8 mouse cellular contexts compared by ENCODE assay signal in genomic region chr5:118478120-118478768, GRCm38 (mm10).
DNase-seq lines count a peak whose midpoint lies in the region; ATAC-seq and TF ChIP-seq lines count a peak whose summit lies in the region.

No protein-coding gene starts in this region.

- no peaks in the 10 kb centered on the region for H3K9me3 ChIP-seq in hindbrain, embryonic 16.5 days (ENCODE audit: control insufficient read depth, low read length)
- no peaks in the 10 kb centered on the region for H3K9me3 ChIP-seq in midbrain, embryonic 10.5 days (replicated peaks)

- H3K4me1 ChIP-seq in hindbrain, embryonic 16.5 days (ENCODE audit: control insufficient read depth, insufficient read depth, low read depth, low read length), result peaks cover 3% of the 10 kb centered on the region; the same call in 1 of the 2 replicates
- peaks cover 32% of the 10 kb centered on the region for H3K4me1 ChIP-seq in midbrain, embryonic 10.5 days
- H3K4me1 ChIP-seq in spleen, adult 2 months (ENCODE audit: control insufficient read depth, insufficient read depth, insufficient read length), result peaks cover 31% of the 10 kb centered on the region; the same call in 1 of the 2 replicates

- TF ChIP-seq CTCF in spleen, adult 2 months (IDR thresholded peaks at IDR 0.05; ENCODE audit: extremely low read depth, insufficient read depth, insufficient read length, insufficient replicate concordance), result no peak

- no peaks in the 10 kb centered on the region for H3K36me3 ChIP-seq in hindbrain, embryonic 16.5 days (ENCODE audit: control insufficient read depth, insufficient read depth, low read length)
- no peaks in the 10 kb centered on the region for H3K36me3 ChIP-seq in midbrain, embryonic 10.5 days
- H3K36me3 ChIP-seq in spleen, adult 2 months (ENCODE audit: control insufficient read depth, insufficient read depth, low read length), result no peaks in the 10 kb centered on the region

- no peaks in the 10 kb centered on the region for H3K27me3 ChIP-seq in hindbrain, embryonic 16.5 days (replicated peaks; ENCODE audit: control insufficient read depth, insufficient read depth, low read length)
- H3K27me3 ChIP-seq in midbrain, embryonic 10.5 days (ENCODE audit: low read depth, poor library complexity, severe bottlenecking), result peaks cover 22% of the 10 kb centered on the region
- H3K27me3 ChIP-seq in spleen, adult 2 months (ENCODE audit: control insufficient read depth, insufficient read depth, low read length), result no peaks in the 10 kb centered on the region

- TF ChIP-seq POLR2A in spleen, adult 2 months (IDR thresholded peaks at IDR 0.05; ENCODE audit: low read depth, low read length), result no peak

- intact Hi-C loops in left cerebral cortex, postnatal 36 days (cut with DNase I), result no loop called here

- peak overlapping the region; percentile 23 for H3K4me3 ChIP-seq in hindbrain, embryonic 16.5 days (ENCODE audit: low read length)
- H3K4me3 ChIP-seq in midbrain, embryonic 10.5 days, result peak overlapping the region; percentile 58
- H3K4me3 ChIP-seq in spleen, adult 2 months (ENCODE audit: extremely low read depth, insufficient read depth, insufficient read length), result peak overlapping the region; percentile 4; the same call in 1 of the 2 replicates

- no peak for DNase-seq in frontal cortex, postnatal 25 days (ENCODE audit: low spot score in 2 of 2)
- DNase-seq in c-Kit-positive CD71-positive TER-119-positive erythroid progenitor cells, embryonic 14.5 days (ENCODE audit: low spot score), result peak; percentile 86
- DNase-seq in gastrocnemius, adult 8-10 months (ENCODE audit: low spot score in 2 of 2), result peak; percentile 37 to 64
- DNase-seq in left cerebral cortex, postnatal 36 days (ENCODE audit: low spot score in 2 of 2), result peak; percentile 8 to 16
- peak; percentile 81 for DNase-seq in midbrain, embryonic 10.5 days (ENCODE audit: low spot score)
- DNase-seq in spleen, adult 2 months (ENCODE audit: low read depth in 1 of 2, low spot score in 2 of 2), result peak; percentile 78 to 92

- peak overlapping the region; percentile 74 for H3K4me2 ChIP-seq in hindbrain, embryonic 16.5 days (ENCODE audit: low read length)

- ATAC-seq in frontal cortex, adult (ENCODE audit: low TSS enrichment), result peak; percentile 78
- peak; percentile 91 for ATAC-seq in hindbrain, embryonic 16.5 days

- 0 out of 2 replicates have a peak overlapping the region, but pooled peaks have one; percentile 14 for H3K9ac ChIP-seq in hindbrain, embryonic 16.5 days (ENCODE audit: low read depth, low read length)

- H3K27ac ChIP-seq in hindbrain, embryonic 16.5 days (ENCODE audit: low read depth, low read length), result no peak overlapping the region
- peak overlapping the region; percentile 87 for H3K27ac ChIP-seq in midbrain, embryonic 10.5 days (replicated peaks)
- peak overlapping the region; percentile 79 for H3K27ac ChIP-seq in spleen, adult 2 months (ENCODE audit: insufficient read depth, low read length)

- 4% methylated on average over 15 of the region's 15 CpGs for WGBS in hindbrain, embryonic 16.5 days
- WGBS in midbrain, embryonic 10.5 days, result 7% methylated on average over 15 of the region's 15 CpGs
- WGBS in spleen, adult 2 months, result 6% methylated on average over 15 of the region's 15 CpGs

Comparison
In these comparisons a context has a peak if more than half of its experiments do, and no peak if none do; other contexts are left out.
1. DNase-seq: peak in c-Kit-positive CD71-positive TER-119-positive erythroid progenitor cells, embryonic 14.5 days (single experiment), gastrocnemius, adult 8-10 months (2 of 2), left cerebral cortex, postnatal 36 days (2 of 2), midbrain, embryonic 10.5 days (single experiment) and spleen, adult 2 months (2 of 2); none in frontal cortex, postnatal 25 days (0 of 2).
2. H3K4me3 ChIP-seq: peak in every context shown above with its lines; median percentile 58 in midbrain, embryonic 10.5 days; 23 in hindbrain, embryonic 16.5 days; 4 in spleen, adult 2 months.